In the genomic region with DNA sequence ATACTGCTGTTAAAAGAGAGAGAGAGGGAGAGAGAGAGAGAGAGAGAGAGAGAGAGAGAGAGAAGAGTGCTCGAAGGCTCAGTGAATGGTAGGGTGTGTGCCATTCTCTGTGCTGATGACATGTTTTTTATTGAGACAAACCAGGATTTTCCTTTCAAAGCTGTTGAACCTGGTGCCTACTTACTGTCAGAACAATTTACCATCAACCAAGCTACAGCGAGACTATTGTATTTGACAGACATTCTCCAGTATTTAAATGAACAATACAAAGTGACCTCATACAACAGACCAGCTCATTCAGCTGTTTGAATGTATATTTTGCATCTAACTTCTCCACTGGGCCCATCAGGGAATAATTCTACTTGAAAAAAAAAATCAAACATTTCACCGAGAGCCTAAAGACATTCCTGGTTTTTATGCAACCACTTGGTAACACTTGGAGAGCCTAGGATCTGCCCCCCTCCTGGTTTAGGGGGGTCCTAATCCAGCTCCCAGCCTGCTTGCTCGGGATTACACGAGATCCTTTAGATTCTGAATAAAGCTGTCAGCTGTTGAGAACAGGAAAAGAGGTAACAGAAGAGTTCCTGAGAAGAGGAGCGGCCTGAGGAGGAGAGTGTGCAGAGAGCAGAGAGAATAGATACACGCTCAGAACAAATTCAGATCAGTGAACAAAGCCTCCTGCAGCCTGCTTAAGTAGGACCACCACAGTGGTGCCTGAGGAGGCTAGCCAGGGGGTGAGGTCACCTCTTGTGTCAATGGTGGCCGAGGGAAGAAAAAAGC, we compare ENCODE assay signal across 10 mouse cellular contexts.
DNase-seq lines count a peak whose midpoint lies in the region; ATAC-seq and TF ChIP-seq lines count a peak whose summit lies in the region.
"Had no signal": no experiment of that assay in that cellular context is flagged by ENCODE, and none has a peak within 500 bp of the region (broad histone marks: within the 10 kb centered on the region; RNA-seq: fewer than 3 reads in every experiment).

No protein-coding gene starts in this region.

- H3K4me1 ChIP-seq in heart, embryonic 13.5 days, result no peaks in the 10 kb centered on the region
- no peaks in the 10 kb centered on the region for H3K4me1 ChIP-seq in hindbrain, embryonic 11.5 days (replicated peaks; ENCODE audit: control insufficient read depth, insufficient read depth, low read length)
- H3K4me1 ChIP-seq in midbrain, postnatal 0 days (ENCODE audit: insufficient read depth, low read length), result peaks cover 7% of the 10 kb centered on the region; the same call in 1 of the 2 replicates

- no peak overlapping the region for H3K4me3 ChIP-seq in heart, embryonic 13.5 days
- H3K4me3 ChIP-seq in hindbrain, embryonic 11.5 days (ENCODE audit: low read depth, low read length), result peak overlapping the region; percentile 4; the same call in 1 of the 2 replicates
- 0 out of 2 replicates have a peak overlapping the region, but pooled peaks have one; percentile 5 for H3K4me3 ChIP-seq in midbrain, postnatal 0 days (ENCODE audit: low read depth, low read length)
- H3K4me3 ChIP-seq: gastrocnemius, adult 2 months had no signal

- no peak for TF ChIP-seq CTCF in midbrain, postnatal 0 days (IDR thresholded peaks at IDR 0.05)

- peak overlapping the region; percentile 13 for H3K4me2 ChIP-seq in heart, embryonic 13.5 days
- peak overlapping the region; percentile 24 for H3K4me2 ChIP-seq in hindbrain, embryonic 11.5 days (replicated peaks; ENCODE audit: low read depth, low read length)
- peak overlapping the region; percentile 42 for H3K4me2 ChIP-seq in midbrain, postnatal 0 days (ENCODE audit: low read depth, low read length, poor library complexity, severe bottlenecking)

- no peak overlapping the region for H3K9ac ChIP-seq in heart, embryonic 13.5 days
- 0 out of 2 replicates have a peak overlapping the region, but pooled peaks have one; percentile 12 for H3K9ac ChIP-seq in hindbrain, embryonic 11.5 days (ENCODE audit: low read depth, low read length)
- no peak overlapping the region for H3K9ac ChIP-seq in midbrain, postnatal 0 days (replicated peaks; ENCODE audit: low read length, poor library complexity, severe bottlenecking)

- no peaks in the 10 kb centered on the region for H3K36me3 ChIP-seq in heart, embryonic 13.5 days
- no peaks in the 10 kb centered on the region for H3K36me3 ChIP-seq in hindbrain, embryonic 11.5 days (ENCODE audit: control insufficient read depth, insufficient read depth, low read length)
- H3K36me3 ChIP-seq in midbrain, postnatal 0 days (ENCODE audit: insufficient read depth, low read length), result no peaks in the 10 kb centered on the region

- no peaks in the 10 kb centered on the region for H3K9me3 ChIP-seq in heart, embryonic 13.5 days
- no peaks in the 10 kb centered on the region for H3K9me3 ChIP-seq in hindbrain, embryonic 11.5 days (ENCODE audit: control insufficient read depth, low read length)
- H3K9me3 ChIP-seq in midbrain, postnatal 0 days (ENCODE audit: low read length), result no peaks in the 10 kb centered on the region

- H3K27me3 ChIP-seq in heart, embryonic 13.5 days (replicated peaks), result no peaks in the 10 kb centered on the region
- H3K27me3 ChIP-seq in hindbrain, embryonic 11.5 days (ENCODE audit: control insufficient read depth, insufficient read depth, low read length), result no peaks in the 10 kb centered on the region
- peaks cover 9% of the 10 kb centered on the region for H3K27me3 ChIP-seq in midbrain, postnatal 0 days (ENCODE audit: insufficient read depth, low read length)

- intact Hi-C loops in heart, postnatal 14 days (cut with DNase I), result no loop called here

- ATAC-seq in heart, embryonic 13.5 days (ENCODE audit: extremely low read depth, insufficient number of reproducible peaks, low FRiP score, low TSS enrichment), result no peak
- ATAC-seq in hindbrain, embryonic 11.5 days (ENCODE audit: low FRiP score), result peak; percentile 56; the same call in 1 of the 2 replicates
- ATAC-seq in midbrain, postnatal 0 days (ENCODE audit: low FRiP score), result 0 out of 2 replicates have a peak, but pooled peaks have one; percentile 47

- H3K27ac ChIP-seq in heart, embryonic 13.5 days (replicated peaks), result no peak overlapping the region
- H3K27ac ChIP-seq in hindbrain, embryonic 11.5 days (ENCODE audit: low read depth, low read length), result no peak overlapping the region
- H3K27ac ChIP-seq in midbrain, postnatal 0 days (ENCODE audit: low read depth, low read length), result no peak overlapping the region
- H3K27ac ChIP-seq: gastrocnemius, adult 2 months had no signal

- 48% methylated on average over 8 of the region's 8 CpGs for WGBS in heart, embryonic 13.5 days
- 26% methylated on average over 8 of the region's 8 CpGs for WGBS in hindbrain, embryonic 11.5 days
- 14% methylated on average over 8 of the region's 8 CpGs for WGBS in midbrain, postnatal 0 days

- no peak for DNase-seq in heart, postnatal 14 days
- peak; percentile 27 for DNase-seq in embryo, embryonic 9.5 days (ENCODE audit: extremely low spot score)
- peak; percentile 47 for DNase-seq in hindbrain, embryonic 11.5 days (ENCODE audit: low spot score)
- DNase-seq in midbrain, postnatal 0 days (ENCODE audit: low spot score), result no peak
- DNase-seq in right cerebral cortex, adult 2 months (ENCODE audit: low spot score in 2 of 2), result no peak
- DNase-seq in layer of hippocampus, postnatal 14 days (ENCODE audit: low spot score in 2 of 2), result no peak
- no peak for DNase-seq in layer of hippocampus, adult 18-20 months (ENCODE audit: low spot score in 2 of 2)
- DNase-seq: cerebellum, postnatal 25 days; gastrocnemius, adult 2 months had no signal

Comparison
In these comparisons a context has a peak if more than half of its experiments do, and no peak if none do; other contexts are left out.
1. DNase-seq: peak in embryo, embryonic 9.5 days (single experiment) and hindbrain, embryonic 11.5 days (single experiment); none in heart, postnatal 14 days (0 of 2), midbrain, postnatal 0 days (single experiment), right cerebral cortex, adult 2 months (0 of 2), layer of hippocampus, postnatal 14 days (0 of 2) and layer of hippocampus, adult 18-20 months (0 of 2).
2. Peak in every context shown above with its lines, with median percentiles within 50 percentile points of each other: H3K4me2 ChIP-seq.